Mouse (Mus musculus) lung, adult 2 months (tissue): ENCODE measurements around the gene Cactin.

Experiments used
- CTCF ChIP-seq: fragments of 200-500 bp; IDR thresholded peaks from 2 replicates; pipeline ENCODE4 v1.5.1; 2011; ENCODE audit warnings: mild to moderate bottlenecking, low read length, control low read depth; ENCODE audit not compliant: insufficient read depth
- POLR2A ChIP-seq: fragments of 200-500 bp; IDR thresholded peaks from 2 replicates; pipeline ENCODE4 v1.6.1; 2011; ENCODE audit warnings: low read depth, mild to moderate bottlenecking, control low read depth, low read length, borderline replicate concordance; ENCODE audit errors: extremely low read depth

GRCm38 (mm10) chr10:81288601-81289000 is 32.3 kb upstream of the Cactin start:
- TF ChIP-seq CTCF (peak; percentile 51), POLR2A (no peak)
